Mouse (Mus musculus): ENCODE results near the gene Lsm12. TPM values are rescaled to one million over a fixed set of nuclear protein-coding genes. Genes with fewer than 3 reads are reported as not detected.

Gene Lsm12
- total and polyA plus RNA-seq, 3 experiments: 66.9 to 185 (median 78.9) TPM

GRCm38 (mm10) chr11:102156039-102156785, 28.9 kb downstream of the Lsm12 start, which contains the start of gene Tmem101:
TSS of gene Tmem101 (minus strand) at chr11:102156404.
- Histone ChIP-seq H3K4me3 (replicated peaks in 1 of 3; ENCODE audit: low read depth in 2 of 3, low read length in 2 of 3, poor library complexity in 1 of 3) (peak within 1 kb of the TSS; percentile 66 to 83 (median 77)), H3K27ac (ENCODE audit: insufficient read depth, low read depth) (no peak within 1 kb of the TSS), H3K27me3 (replicated peaks) (no peaks in the 10 kb centered on the region), H3K4me2 (ENCODE audit: insufficient read depth, low read depth, poor library complexity, severe bottlenecking) (peak within 1 kb of the TSS; percentile 99), H3K36me3 (replicated peaks in 1 of 2; ENCODE audit: control insufficient read depth in 1 of 2, insufficient read depth in 1 of 2, low read length in 1 of 2) (peaks cover 19 to 37% of the 10 kb centered on the region in 2 experiments), H3K9me3 (replicated peaks; ENCODE audit: low read length) (no peaks in the 10 kb centered on the region), H3K4me1 (ENCODE audit: control insufficient read depth in 1 of 2, insufficient read depth in 2 of 2) (peaks cover 4 to 16% of the 10 kb centered on the region in 2 experiments), H3K9ac (ENCODE audit: insufficient read depth, low read depth) (peak within 1 kb of the TSS; percentile 73), H3K79me2 (replicated peaks; ENCODE audit: control insufficient read depth, extremely low read depth, insufficient read depth, poor library complexity, severe bottlenecking) (no peaks in the 10 kb centered on the region)
- dilution Hi-C loops (cut with MboI; ENCODE audit: extremely low pct_ligation_motif_present, extremely low pct_unique_long_range_greater_than_20kb, low sequenced_read_pairs): no loop called here
- peak; percentile 96 for DNase-seq (ENCODE audit: extremely low read depth)
- TF ChIP-seq RCOR1 (conservative IDR thresholded peaks at IDR 0.05; ENCODE audit: low read depth, low read length) (peak; percentile 85; the same call in 1 of the 2 replicates), RAD21 (IDR thresholded peaks at IDR 0.05; ENCODE audit: low read depth, low read length) (peak; percentile 26), MAZ (IDR thresholded peaks at IDR 0.05; ENCODE audit: low read depth, low read length) (peak; percentile 93; the same call in 1 of the 2 replicates), BHLHE40 (IDR thresholded peaks at IDR 0.05; ENCODE audit: low read depth, low read length) (peak; percentile 83), JUN (IDR thresholded peaks at IDR 0.05; ENCODE audit: insufficient read depth, low read depth, low read length) (no peak; the same call in 1 of the 2 replicates), SMC3 (IDR thresholded peaks at IDR 0.05; ENCODE audit: low read depth, low read length) (peak; percentile 18; the same call in 1 of the 2 replicates), SIN3A (IDR thresholded peaks at IDR 0.05; ENCODE audit: low read length) (peak; percentile 99), MEF2A (IDR thresholded peaks at IDR 0.05; ENCODE audit: borderline replicate concordance, low read depth, low read length) (peak; percentile 84), ETS1 (conservative IDR thresholded peaks at IDR 0.05; ENCODE audit: low read depth, low read length) (peak; percentile 51; the same call in 1 of the 2 replicates), ZMIZ1 (IDR thresholded peaks at IDR 0.05; ENCODE audit: low read depth, low read length) (peak; percentile 52; the same call in 1 of the 2 replicates), NRF1 (IDR thresholded peaks at IDR 0.05; ENCODE audit: low read depth, low read length) (peak; percentile 77), POLR2AphosphoS2 (IDR thresholded peaks at IDR 0.05; ENCODE audit: low read depth, low read length) (peak; percentile 45; the same call in 1 of the 2 replicates), IRF4 (IDR thresholded peaks at IDR 0.05; ENCODE audit: low read depth, low read length) (peak; percentile 86), CTCF (conservative IDR thresholded peaks at IDR 0.05 in 1 of 2, IDR thresholded peaks at IDR 0.05 in 1 of 2; ENCODE audit: low read depth in 2 of 2, low read length in 2 of 2) (peak in 1 of 2 experiments; percentile 64; a peak in 2 of 4 replicates), NELFE (IDR thresholded peaks at IDR 0.05; ENCODE audit: low read depth, low read length) (peak; percentile 85), MXI1 (IDR thresholded peaks at IDR 0.05; ENCODE audit: low read depth, low read length) (peak; percentile 80), ZNF384 (IDR thresholded peaks at IDR 0.05; ENCODE audit: low read depth, low read length) (no peak), CHD2 (IDR thresholded peaks at IDR 0.05; ENCODE audit: low read length) (peak; percentile 77; the same call in 1 of the 2 replicates), MAFK (IDR thresholded peaks at IDR 0.05; ENCODE audit: insufficient replicate concordance, low read length) (no peak), USF2 (conservative IDR thresholded peaks at IDR 0.05; ENCODE audit: low read depth, low read length) (no peak), MAX (IDR thresholded peaks at IDR 0.05; ENCODE audit: low read length) (no peak; the same call in 1 of the 2 replicates), ELF1 (IDR thresholded peaks at IDR 0.05; ENCODE audit: low read depth, low read length) (peak; percentile 90), USF1 (IDR thresholded peaks at IDR 0.05; ENCODE audit: low read depth, low read length) (no peak; the same call in 1 of the 2 replicates), JUND (conservative IDR thresholded peaks at IDR 0.05; ENCODE audit: low read depth, low read length) (peak; percentile 66; the same call in 1 of the 2 replicates), UBTF (IDR thresholded peaks at IDR 0.05; ENCODE audit: low read depth, low read length) (peak; percentile 48; the same call in 1 of the 2 replicates), KAT2A (IDR thresholded peaks at IDR 0.05; ENCODE audit: insufficient replicate concordance, low read length) (peak; percentile 99), ZKSCAN1 (IDR thresholded peaks at IDR 0.05; ENCODE audit: borderline replicate concordance, low read depth, low read length) (no peak), ZC3H11A (IDR thresholded peaks at IDR 0.05; ENCODE audit: low read depth, low read length) (no peak), GABPA (IDR thresholded peaks at IDR 0.05; ENCODE audit: insufficient replicate concordance, low read depth, low read length) (peak; percentile 92; the same call in 1 of the 2 replicates), MYC (IDR thresholded peaks at IDR 0.05; ENCODE audit: low read depth, low read length) (peak; percentile 78), CHD1 (IDR thresholded peaks at IDR 0.05; ENCODE audit: low read depth, low read length) (0 out of 2 replicates have a peak, but pooled peaks have one; percentile 53), TBP (conservative IDR thresholded peaks at IDR 0.05; ENCODE audit: low read depth, low read length) (peak; percentile 95), E2F4 (IDR thresholded peaks at IDR 0.05; ENCODE audit: insufficient replicate concordance, low read depth, low read length) (no peak; the same call in 1 of the 2 replicates), POLR2A (IDR thresholded peaks at IDR 0.05; ENCODE audit: low read depth, low read length) (peak; percentile 81), TCF12 (IDR thresholded peaks at IDR 0.05; ENCODE audit: low read depth, low read length) (peak; percentile 90), HCFC1 (IDR thresholded peaks at IDR 0.05; ENCODE audit: low read depth, low read length) (peak; percentile 100), PAX5 (IDR thresholded peaks at IDR 0.05; ENCODE audit: low read length) (no peak), EP300 (IDR thresholded peaks at IDR 0.05; ENCODE audit: low read length) (no peak)
- in situ Hi-C loops (cut with MboI; ENCODE audit: low pct_ligation_motif_present, low pct_unique_long_range_greater_than_20kb, low sequenced_read_pairs): loop anchor here (5.0 kb wide), 1 partner anchor 66 kb away; no protein-coding TSS in a partner anchor
